Mouse (Mus musculus) MEL (cell line): Measurements from ENCODE around the gene Mpp3. TPM values are rescaled to one million over a fixed set of nuclear protein-coding genes. Genes with fewer than 3 reads are reported as not detected.
A peak's percentile ranks its signal among the peaks of the same experiment; 100 is the strongest.

Source experiments
- DNase-seq: peaks from one replicate; pipeline ENCODE4 v3.0.0; 2011; ENCODE audit warnings: low read depth, low spot score
- H3K27ac ChIP-seq: 2 replicates; pipeline ENCODE4 v1.5.1; 2012; ENCODE audit warnings: low read depth, mild to moderate bottlenecking, control low read depth, low read length, moderate library complexity; ENCODE audit not compliant: control insufficient read depth
- H3K27me3 ChIP-seq, 2 experiments: fragments of 150-350 bp in 1 of 2; sonication (generic) in 1 of 2; 2 replicates each; pipeline ENCODE4 v1.6.1; 2012; ENCODE audit warnings: low read length in 2 of 2, mild to moderate bottlenecking in 2 of 2, improper control_type of control experiment in 1 of 2, moderate library complexity in 1 of 2; ENCODE audit not compliant: insufficient read depth in 2 of 2, control insufficient read depth in 1 of 2
- H3K36me3 ChIP-seq, 2 experiments: 2 replicates each; pipeline ENCODE4 v1.6.1; 2012 to 2014; ENCODE audit warnings: low read length in 2 of 2, improper control_type of control experiment in 1 of 2, inconsistent platforms in 1 of 2, mild to moderate bottlenecking in 1 of 2; ENCODE audit not compliant: insufficient read depth in 2 of 2, control insufficient read depth in 1 of 2
- H3K4me1 ChIP-seq, 2 experiments: fragments of 150-350 bp in 1 of 2; sonication (generic) in 1 of 2; 2 replicates each; pipeline ENCODE4 v1.6.1; 2012; ENCODE audit warnings: low read length in 2 of 2, improper control_type of control experiment in 1 of 2, mild to moderate bottlenecking in 1 of 2; ENCODE audit not compliant: insufficient read depth in 2 of 2, control insufficient read depth in 1 of 2
- H3K4me3 ChIP-seq, 2 experiments: fragments of 150-350 bp in 1 of 2; sonication (generic) in 1 of 2; 2 replicates each; pipeline ENCODE4 v1.5.1; 2012; ENCODE audit warnings: low read depth in 2 of 2, low read length in 2 of 2, mild to moderate bottlenecking in 2 of 2, moderate library complexity in 2 of 2, control low read depth in 1 of 2, improper control_type of control experiment in 1 of 2; ENCODE audit not compliant: control insufficient read depth in 1 of 2, insufficient read depth in 1 of 2
- H3K79me2 ChIP-seq: 2 replicates; pipeline ENCODE4 v1.6.1; 2012; ENCODE audit warnings: mild to moderate bottlenecking, low read length, moderate library complexity; ENCODE audit not compliant: control insufficient read depth, poor library complexity, insufficient read depth
- H3K9ac ChIP-seq: 2 replicates; pipeline ENCODE4 v1.6.1; 2012; ENCODE audit warnings: low read depth, mild to moderate bottlenecking, control low read depth, low read length, moderate library complexity; ENCODE audit not compliant: control insufficient read depth, poor library complexity, severe bottlenecking
- H3K9me3 ChIP-seq: fragments of 150-350 bp; sonication (generic); replicated peaks from 2 replicates; pipeline ENCODE4 v1.6.1; 2012; ENCODE audit warnings: mild to moderate bottlenecking, low read length, improper control_type of control experiment, moderate library complexity; ENCODE audit not compliant: insufficient read depth
- BHLHE40 ChIP-seq: IDR thresholded peaks from 2 replicates; pipeline ENCODE4 v1.6.1; 2012; ENCODE audit warnings: low read depth, mild to moderate bottlenecking, inconsistent platforms, low read length, improper control_type of control experiment, borderline replicate concordance
- CHD1 ChIP-seq: IDR thresholded peaks from 2 replicates; pipeline ENCODE4 v1.6.1; 2012; ENCODE audit warnings: low read depth, mild to moderate bottlenecking, inconsistent platforms, low read length, improper control_type of control experiment
- CHD2 ChIP-seq: IDR thresholded peaks from 2 replicates; pipeline ENCODE4 v1.6.1; 2011; ENCODE audit warnings: low read length, improper control_type of control experiment
- CTCF ChIP-seq, 3 experiments: IDR thresholded peaks in 2 of 3; conservative IDR thresholded peaks in 1 of 3; 2 replicates each; pipeline ENCODE4 v1.5.1; 2011 to 2012; ENCODE audit warnings: low read length in 3 of 3, low read depth in 2 of 3, mild to moderate bottlenecking in 2 of 3, improper control_type of control experiment in 1 of 3, inconsistent platforms in 1 of 3, mixed read lengths in 1 of 3, moderate library complexity in 1 of 3; ENCODE audit not compliant: control insufficient read depth in 1 of 3, insufficient read depth in 1 of 3, poor library complexity in 1 of 3, severe bottlenecking in 1 of 3
- E2F4 ChIP-seq: IDR thresholded peaks from 2 replicates; pipeline ENCODE4 v1.6.1; 2011; ENCODE audit warnings: low read depth, low read length, improper control_type of control experiment, borderline replicate concordance
- ELF1 ChIP-seq: IDR thresholded peaks from 2 replicates; pipeline ENCODE4 v1.6.1; 2014; ENCODE audit warnings: low read depth, mild to moderate bottlenecking, inconsistent platforms, low read length, improper control_type of control experiment, moderate library complexity
- EP300 ChIP-seq, 2 experiments: IDR thresholded peaks; 2 replicates each; pipeline ENCODE4 v1.6.1; 2011; ENCODE audit warnings: improper control_type of control experiment in 2 of 2, low read length in 2 of 2, low read depth in 1 of 2, mild to moderate bottlenecking in 1 of 2
- JUND ChIP-seq: IDR thresholded peaks from 2 replicates; pipeline ENCODE4 v1.6.1; 2011; ENCODE audit warnings: low read depth, mild to moderate bottlenecking, improper control_type of control experiment, low read length
- KAT2A ChIP-seq: conservative IDR thresholded peaks from 2 replicates; pipeline ENCODE4 v1.6.1; 2012; ENCODE audit warnings: low read depth, low read length, improper control_type of control experiment, inconsistent platforms
- MXI1 ChIP-seq: IDR thresholded peaks from 2 replicates; pipeline ENCODE4 v1.6.1; 2011; ENCODE audit warnings: mild to moderate bottlenecking, low read depth, low read length, improper control_type of control experiment
- MYB ChIP-seq: IDR thresholded peaks from 2 replicates; pipeline ENCODE4 v1.6.1; 2011; ENCODE audit warnings: mild to moderate bottlenecking, low read depth, low read length, improper control_type of control experiment
- MYC ChIP-seq: IDR thresholded peaks from 2 replicates; pipeline ENCODE4 v1.6.1; 2011; ENCODE audit warnings: low read depth, mild to moderate bottlenecking, low read length, improper control_type of control experiment, moderate library complexity
- NELFE ChIP-seq: IDR thresholded peaks from 2 replicates; pipeline ENCODE4 v1.6.1; 2011; ENCODE audit warnings: low read depth, low read length, improper control_type of control experiment
- NRF1 ChIP-seq: IDR thresholded peaks from 2 replicates; pipeline ENCODE4 v1.6.1; 2014; ENCODE audit warnings: low read depth, mild to moderate bottlenecking, inconsistent platforms, low read length, improper control_type of control experiment, moderate library complexity; ENCODE audit not compliant: poor library complexity, insufficient read depth, severe bottlenecking
- POLR2AphosphoS2 ChIP-seq: IDR thresholded peaks from 2 replicates; pipeline ENCODE4 v1.6.1; 2011; ENCODE audit warnings: low read length, improper control_type of control experiment
- RAD21 ChIP-seq: IDR thresholded peaks from 2 replicates; pipeline ENCODE4 v1.6.1; 2011; ENCODE audit warnings: mild to moderate bottlenecking, low read depth, low read length, improper control_type of control experiment
- SIN3A ChIP-seq: IDR thresholded peaks from 2 replicates; pipeline ENCODE4 v1.6.1; 2012; ENCODE audit warnings: low read length, improper control_type of control experiment, inconsistent platforms
- SMC3 ChIP-seq: IDR thresholded peaks from 2 replicates; pipeline ENCODE4 v1.6.1; 2011; ENCODE audit warnings: low read depth, low read length, improper control_type of control experiment
- TBP ChIP-seq: IDR thresholded peaks from 2 replicates; pipeline ENCODE4 v1.8.0; 2011; ENCODE audit warnings: low read depth, low read length, improper control_type of control experiment
- TCF12 ChIP-seq: IDR thresholded peaks from 2 replicates; pipeline ENCODE4 v1.6.1; 2014; ENCODE audit warnings: low read depth, mild to moderate bottlenecking, inconsistent platforms, low read length, improper control_type of control experiment, moderate library complexity
- USF2 ChIP-seq, 2 experiments: IDR thresholded peaks; 2 replicates each; pipeline ENCODE4 v1.6.1; 2011 to 2012; ENCODE audit warnings: improper control_type of control experiment in 2 of 2, low read length in 2 of 2, borderline replicate concordance in 1 of 2, inconsistent platforms in 1 of 2, low read depth in 1 of 2, mild to moderate bottlenecking in 1 of 2; ENCODE audit not compliant: insufficient read depth in 1 of 2
- polyA plus RNA-seq, 2 experiments: library from polyadenylated mRNA; stranded (reverse) in 1 of 2; unstranded in 1 of 2; fragments of >175 nt in 1 of 2; fragments of >200 nt in 1 of 2; gene quantifications; 2 replicates each; pipeline versions ENCODE4 v1.2.1 to v1.2.4; 2012; ENCODE audit warnings: low replicate concordance in 2 of 2, low read depth in 1 of 2; ENCODE audit not compliant: insufficient read length in 2 of 2, insufficient read depth in 1 of 2, missing spikeins in 1 of 2
- total RNA-seq: library from RNA; depleted of rRNA; stranded (reverse); fragments of 300-350 nt; gene quantifications from 2 replicates; pipeline ENCODE4 v1.2.3, GENCODE M21; 2012

Gene Mpp3
- total and polyA plus RNA-seq, 3 experiments, result 5.5 to 7.1 TPM; not detected in 1

DNA sequence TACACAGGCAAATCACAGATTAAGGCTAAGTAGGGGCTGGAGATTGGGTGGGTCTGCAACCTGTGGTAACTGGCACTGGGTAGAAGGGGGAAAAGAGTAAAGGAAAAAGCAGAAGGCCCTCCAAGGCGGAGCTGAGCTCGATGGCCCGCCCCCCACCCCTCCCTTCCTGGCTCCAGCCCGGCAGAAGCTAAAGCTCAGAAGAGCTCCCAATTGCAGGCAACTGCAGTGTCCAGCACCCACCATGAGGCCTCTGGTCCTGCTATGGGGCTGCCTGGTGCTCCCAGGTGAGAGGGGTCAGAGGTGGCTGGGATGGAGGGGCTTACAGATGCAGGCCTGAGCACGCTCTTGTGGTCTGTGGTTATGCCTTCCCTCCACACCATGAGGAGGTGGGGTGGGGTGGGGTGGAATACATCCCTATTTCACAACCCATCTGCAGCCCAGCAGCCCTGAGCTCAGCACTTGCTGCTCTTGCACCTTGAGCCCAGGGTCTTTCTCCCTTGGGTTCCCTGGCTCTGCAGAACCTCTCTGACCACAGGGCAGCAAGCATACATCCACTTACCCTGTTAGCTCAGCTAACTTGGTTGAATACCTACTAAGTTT, 13.2 kb upstream of the Mpp3 start, which contains the start of gene Cd300lg:
Gene Cd300lg (plus strand): TSS at position 160 of the 600 bp plus-strand sequence.
- Histone ChIP-seq H3K4me3 (no peak within 1 kb of the TSS), H3K27me3 (peaks cover 0 to 2% of the 10 kb centered on the region in 2 experiments; a peak in 2 of 4 replicates)
- DNase-seq, result peak; percentile 48

DNA sequence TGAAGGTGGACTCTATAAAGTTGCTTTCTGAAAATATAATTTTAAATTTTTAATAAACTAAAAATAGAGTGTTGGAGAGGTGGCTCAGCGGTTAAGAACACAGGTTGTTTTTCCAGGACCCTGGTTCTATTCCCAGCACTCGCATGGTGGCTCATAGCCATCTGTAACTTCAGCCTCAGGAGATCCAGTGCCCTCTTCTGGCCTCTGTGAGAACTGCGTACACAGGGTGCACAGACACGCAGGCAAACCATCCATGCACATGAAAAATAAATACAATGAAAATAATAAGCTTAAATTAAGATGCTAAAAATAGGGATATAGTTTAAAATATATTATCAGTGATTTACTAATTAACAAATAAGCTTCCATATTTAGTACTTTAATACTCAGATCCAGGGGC, 12.4 kb upstream of the Mpp3 start:
- H3K4me3 ChIP-seq, result no peak overlapping the region
- H3K9me3 ChIP-seq, result no peaks in the 10 kb centered on the region
- H3K27ac ChIP-seq, result no peak overlapping the region
- H3K36me3 ChIP-seq, result no peaks in the 10 kb centered on the region
- no peaks in the 10 kb centered on the region for H3K79me2 ChIP-seq
- H3K27me3 ChIP-seq, result peaks cover under 1 to 6% of the 10 kb centered on the region in 2 experiments; a peak in 3 of 4 replicates
- TF ChIP-seq CTCF (IDR thresholded peaks at IDR 0.05 in 2 of 3, conservative IDR thresholded peaks at IDR 0.05 in 1 of 3; ENCODE audit: control insufficient read depth in 1 of 3, insufficient read depth in 1 of 3, low read depth in 2 of 3, low read length in 3 of 3, poor library complexity in 1 of 3, severe bottlenecking in 1 of 3), result peak in 2 of 3 experiments; percentile 60; a peak in 4 of 6 replicates
- TF ChIP-seq SMC3, result peak; percentile 41; the same call in 1 of the 2 replicates
- no peak for TF ChIP-seq JUND
- TF ChIP-seq RAD21, result peak; percentile 12
- peak; percentile 65 for DNase-seq
- 0 out of 4 replicates have a peak, but pooled peaks cover 0 to 4% of the 10 kb centered on the region in 2 experiments for H3K4me1 ChIP-seq
- H3K9ac ChIP-seq, result no peak overlapping the region

More for the DNA sequence above, 13.2 kb upstream of the Mpp3 start, which contains the start of gene Cd300lg:
- Histone ChIP-seq H3K27ac (no peak within 1 kb of the TSS), H3K36me3 (no peaks in the 10 kb centered on the region), H3K9ac (0 out of 2 replicates have a peak within 1 kb of the TSS, but pooled peaks have one; percentile 8), H3K4me1 (0 out of 4 replicates have a peak, but pooled peaks cover 0 to 4% of the 10 kb centered on the region in 2 experiments), H3K79me2 (no peaks in the 10 kb centered on the region), H3K9me3 (no peaks in the 10 kb centered on the region)
- no peak for TF ChIP-seq TBP
- no peak for TF ChIP-seq MYB
- no peak for TF ChIP-seq CHD2
- TF ChIP-seq TCF12, result no peak
- TF ChIP-seq EP300 (IDR thresholded peaks at IDR 0.05; ENCODE audit: low read depth in 1 of 2, low read length in 2 of 2), result no peak
- no peak for TF ChIP-seq JUND
- TF ChIP-seq E2F4, result no peak
- TF ChIP-seq USF2 (IDR thresholded peaks at IDR 0.05; ENCODE audit: borderline replicate concordance in 1 of 2, insufficient read depth in 1 of 2, low read depth in 1 of 2, low read length in 2 of 2), result no peak
- no peak for TF ChIP-seq MXI1
- TF ChIP-seq SIN3A, result no peak
- TF ChIP-seq KAT2A, result no peak
- TF ChIP-seq POLR2AphosphoS2, result no peak
- no peak for TF ChIP-seq CHD1
- TF ChIP-seq NRF1, result no peak
- TF ChIP-seq MYC, result no peak
- no peak for TF ChIP-seq NELFE
- TF ChIP-seq ELF1, result no peak
- TF ChIP-seq BHLHE40, result no peak
